Mouse (Mus musculus): Measurements from ENCODE around the gene Mn1. TPM values are rescaled to one million over a fixed set of nuclear protein-coding genes. Genes with fewer than 3 reads are reported as not detected.
A peak's percentile ranks its signal among the peaks of the same experiment; 100 is the strongest.

The Mn1 gene
- polyA plus RNA-seq, 1 experiment from 2014 or later, result 11.9 TPM

DNA sequence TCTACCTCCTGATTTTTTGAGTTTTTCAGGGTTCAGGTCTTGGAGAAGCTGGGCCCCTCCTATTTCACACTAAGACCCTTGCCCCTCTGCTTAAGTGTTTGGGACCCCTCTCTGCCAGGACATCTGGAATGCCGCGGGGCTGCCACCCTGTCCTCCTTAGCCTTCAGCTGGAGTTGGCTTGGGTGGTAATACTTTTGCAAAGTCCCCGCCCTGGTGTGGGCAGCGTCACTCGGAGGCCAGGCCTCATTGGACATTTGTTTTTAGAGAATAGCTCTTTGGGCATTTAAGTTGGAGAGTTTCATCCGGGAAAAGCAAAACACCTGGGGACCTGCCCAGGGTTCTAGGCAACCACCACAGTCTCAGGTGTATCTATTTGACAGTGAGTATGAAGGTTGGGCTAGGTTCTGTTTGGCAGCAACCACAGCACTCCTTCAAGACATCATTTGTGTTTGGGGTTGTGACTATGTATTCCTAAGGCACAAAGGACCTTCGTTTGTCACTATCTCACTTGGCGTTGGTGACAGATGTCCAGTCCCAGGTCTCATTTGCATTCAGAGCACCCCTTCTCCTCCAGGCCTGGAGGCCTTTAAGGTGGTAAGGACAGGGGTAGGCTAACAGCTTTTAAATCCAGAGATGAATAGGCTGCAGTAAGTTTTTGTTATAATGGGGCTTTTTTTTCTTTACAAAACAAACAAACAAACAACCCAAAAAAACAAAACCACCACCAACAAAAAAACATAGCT, 5.1 kb downstream of the Mn1 start:
- H3K4me1 ChIP-seq, result peaks cover 55% of the 10 kb centered on the region
- peak overlapping the region; percentile 72 for H3K4me3 ChIP-seq (replicated peaks)
- H3K27ac ChIP-seq, result no peak overlapping the region
- H3K27me3 ChIP-seq (replicated peaks), result peaks cover 34% of the 10 kb centered on the region
- H3K9me3 ChIP-seq, result no peaks in the 10 kb centered on the region
- 0 out of 2 replicates have a peak, but pooled peaks cover 4% of the 10 kb centered on the region for H3K36me3 ChIP-seq
- WGBS, result 67% methylated on average over 8 of the region's 8 CpGs
- no peak overlapping the region for H3K9ac ChIP-seq
- ATAC-seq (ENCODE audit: insufficient read depth, low FRiP score, low read depth), result no peak
- H3K4me2 ChIP-seq, result peak overlapping the region; percentile 94

DNA sequence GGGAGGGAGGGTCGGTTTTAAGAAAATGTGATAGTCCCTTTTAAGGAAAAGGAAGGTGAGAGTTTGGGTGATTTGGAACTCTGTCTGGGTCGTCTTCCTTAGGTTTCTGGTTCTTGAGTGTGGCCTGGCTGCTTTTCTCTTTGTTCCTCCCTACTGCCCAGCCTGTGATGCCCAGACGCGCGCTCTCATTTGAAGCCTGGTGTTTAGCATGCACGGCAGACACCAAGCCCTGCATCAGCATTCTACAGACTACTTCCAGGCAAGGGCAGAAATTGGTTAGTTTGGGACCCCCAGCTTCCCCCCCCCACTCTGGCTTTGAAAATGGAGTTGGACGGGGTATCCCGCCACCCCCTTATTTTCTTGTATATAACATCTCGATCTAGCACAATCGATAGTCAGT, 5.8 kb downstream of the Mn1 start:
- Histone ChIP-seq H3K9ac (no peak overlapping the region), H3K9me3 (no peaks in the 10 kb centered on the region), H3K4me3 (replicated peaks) (peak overlapping the region; percentile 20; the same call in 1 of the 2 replicates), H3K27me3 (replicated peaks) (peaks cover 34% of the 10 kb centered on the region), H3K36me3 (0 out of 2 replicates have a peak, but pooled peaks cover 4% of the 10 kb centered on the region), H3K4me1 (peaks cover 59% of the 10 kb centered on the region), H3K4me2 (peak overlapping the region; percentile 94), H3K27ac (no peak overlapping the region)
- no peak for ATAC-seq (ENCODE audit: insufficient read depth, low FRiP score, low read depth)
- WGBS, result 66% methylated on average over 10 of the region's 10 CpGs

DNA sequence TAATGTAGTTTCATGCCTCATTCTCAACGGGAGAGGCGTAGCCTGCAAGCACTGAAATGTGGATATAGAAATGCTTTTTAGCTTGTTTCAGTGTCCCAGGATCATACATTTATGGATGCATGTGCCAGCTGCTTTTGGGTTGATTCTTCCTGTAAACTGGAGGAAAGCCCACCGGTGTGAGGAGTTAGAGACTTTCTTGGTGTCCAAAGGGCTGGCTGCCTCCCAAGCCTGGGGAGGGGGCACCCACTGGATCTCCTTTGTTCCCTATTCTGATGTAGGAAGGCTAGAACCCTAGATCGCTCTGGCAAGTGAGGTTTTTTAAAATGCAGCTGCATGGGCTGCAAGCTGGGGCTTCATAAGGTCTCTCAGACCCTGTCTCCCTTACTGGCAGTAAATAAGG, 6.5 kb downstream of the Mn1 start:
- Histone ChIP-seq H3K4me2 (peak overlapping the region; percentile 94), H3K4me1 (peaks cover 53% of the 10 kb centered on the region), H3K36me3 (0 out of 2 replicates have a peak, but pooled peaks cover 4% of the 10 kb centered on the region), H3K4me3 (replicated peaks) (peak overlapping the region; percentile 11), H3K27me3 (replicated peaks) (peaks cover 29% of the 10 kb centered on the region), H3K27ac (no peak overlapping the region), H3K9me3 (no peaks in the 10 kb centered on the region), H3K9ac (no peak overlapping the region; the same call in 1 of the 2 replicates)
- no peak for ATAC-seq (ENCODE audit: insufficient read depth, low FRiP score, low read depth)
- WGBS, result 57% methylated on average over 4 of the region's 4 CpGs

DNA sequence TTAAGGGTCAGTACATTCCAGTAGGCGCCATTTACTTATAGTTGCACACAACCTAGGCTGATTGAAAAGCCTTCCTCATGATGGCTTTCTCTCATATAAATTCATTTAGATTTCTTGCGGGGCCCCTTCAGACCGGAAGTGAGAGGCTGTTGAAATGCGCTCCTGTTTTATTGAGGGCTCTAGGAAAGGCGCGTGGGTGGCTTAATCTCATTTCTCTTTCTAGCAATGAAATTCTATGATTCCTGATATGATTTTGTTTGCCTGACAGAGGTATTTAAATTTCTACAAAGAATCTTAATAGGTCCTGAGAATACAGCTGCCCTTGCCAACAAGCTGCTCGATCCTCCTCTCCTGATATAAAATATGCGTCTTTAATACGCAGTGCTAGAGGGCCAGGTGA, 8.7 kb downstream of the Mn1 start:
- Histone ChIP-seq H3K4me2 (no peak overlapping the region), H3K27ac (no peak overlapping the region), H3K36me3 (0 out of 2 replicates have a peak, but pooled peaks cover 4% of the 10 kb centered on the region), H3K9ac (no peak overlapping the region), H3K9me3 (no peaks in the 10 kb centered on the region), H3K27me3 (replicated peaks) (peaks cover 7% of the 10 kb centered on the region), H3K4me1 (peaks cover 37% of the 10 kb centered on the region), H3K4me3 (replicated peaks) (no peak overlapping the region)
- 67% methylated on average over 9 of the region's 9 CpGs for WGBS
- no peak for ATAC-seq (ENCODE audit: insufficient read depth, low FRiP score, low read depth)

DNA sequence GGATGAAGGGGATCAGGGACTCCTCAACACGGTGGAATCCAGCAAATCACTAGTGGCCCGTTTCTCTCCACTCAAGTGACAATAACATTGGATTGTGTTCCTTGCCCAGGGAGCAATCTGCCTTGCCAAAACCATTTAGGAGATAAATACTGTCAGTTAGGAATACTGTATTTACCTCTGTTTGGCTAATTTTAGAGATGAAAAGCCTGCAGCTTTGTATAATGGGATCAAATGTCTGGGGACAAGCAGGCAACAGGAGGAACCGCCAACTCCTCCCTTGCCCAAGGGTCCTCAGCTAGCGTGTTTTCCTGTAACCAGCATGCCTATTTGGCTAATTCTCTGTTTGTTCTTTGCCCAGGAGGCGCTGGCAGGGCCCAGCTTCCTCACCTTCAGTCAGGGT, 9.1 kb downstream of the Mn1 start:
- Histone ChIP-seq H3K9me3 (no peaks in the 10 kb centered on the region), H3K9ac (0 out of 2 replicates have a peak overlapping the region, but pooled peaks have one; percentile 9), H3K4me2 (no peak overlapping the region; the same call in 1 of the 2 replicates), H3K27me3 (replicated peaks) (peaks cover 3% of the 10 kb centered on the region), H3K36me3 (0 out of 2 replicates have a peak, but pooled peaks cover 4% of the 10 kb centered on the region), H3K4me3 (replicated peaks) (no peak overlapping the region), H3K4me1 (peaks cover 37% of the 10 kb centered on the region), H3K27ac (no peak overlapping the region)
- ATAC-seq (ENCODE audit: insufficient read depth, low FRiP score, low read depth), result no peak
- WGBS, result 53% methylated on average over 5 of the region's 5 CpGs

DNA sequence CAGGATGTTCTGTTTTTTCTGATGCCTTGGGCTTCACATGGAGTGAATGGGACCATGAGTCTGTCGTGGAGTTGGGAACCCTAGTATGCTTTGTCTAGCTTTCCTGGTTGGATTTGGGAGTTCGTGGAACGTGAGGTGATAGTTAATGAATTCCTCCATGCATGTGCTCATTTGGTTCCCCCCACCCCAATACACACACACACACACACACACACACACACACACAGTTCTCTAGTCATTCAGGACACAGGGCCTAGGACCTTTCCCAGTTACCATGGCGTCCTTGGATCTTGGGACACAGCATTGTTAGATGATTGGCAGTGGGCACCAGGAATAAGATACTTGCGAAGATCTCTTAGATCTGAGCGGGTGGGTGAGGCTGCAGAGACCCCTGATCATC, 11.7 kb downstream of the Mn1 start:
- peaks cover 40% of the 10 kb centered on the region for H3K4me1 ChIP-seq
- H3K27me3 ChIP-seq (replicated peaks), result no peaks in the 10 kb centered on the region
- ATAC-seq (ENCODE audit: insufficient read depth, low FRiP score, low read depth), result no peak
- H3K9me3 ChIP-seq, result no peaks in the 10 kb centered on the region
- 83% methylated on average over 6 of the region's 6 CpGs for WGBS
- H3K4me2 ChIP-seq, result no peak overlapping the region
- H3K9ac ChIP-seq, result no peak overlapping the region
- no peak overlapping the region for H3K27ac ChIP-seq
- H3K4me3 ChIP-seq (replicated peaks), result no peak overlapping the region
- no peaks in the 10 kb centered on the region for H3K36me3 ChIP-seq

DNA sequence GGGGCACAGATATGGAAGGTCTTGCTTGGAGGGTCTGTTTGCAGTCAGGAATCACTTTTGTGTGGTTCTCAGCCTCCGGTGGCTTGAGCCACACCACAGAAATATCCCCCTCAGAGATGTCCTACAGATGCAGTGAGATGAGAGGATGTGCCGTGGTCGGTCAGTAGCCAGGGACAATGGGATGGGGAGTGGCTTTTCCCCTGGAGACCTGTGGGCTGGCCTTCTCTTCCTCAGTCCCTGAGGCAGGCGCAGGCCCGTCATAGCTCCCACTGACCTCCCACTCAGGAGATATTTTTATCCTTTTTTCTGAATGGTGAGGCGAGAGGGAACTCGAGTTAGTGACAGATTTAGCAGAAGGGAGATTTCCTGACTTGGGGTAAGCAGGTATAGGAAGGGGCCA, 12.6 kb downstream of the Mn1 start:
- no peak overlapping the region for H3K4me2 ChIP-seq
- H3K27ac ChIP-seq, result no peak overlapping the region
- H3K9ac ChIP-seq, result no peak overlapping the region
- peaks cover 48% of the 10 kb centered on the region for H3K4me1 ChIP-seq
- no peak for ATAC-seq (ENCODE audit: insufficient read depth, low FRiP score, low read depth)
- WGBS, result 51% methylated on average over 7 of the region's 7 CpGs
- no peaks in the 10 kb centered on the region for H3K36me3 ChIP-seq
- no peaks in the 10 kb centered on the region for H3K9me3 ChIP-seq
- H3K27me3 ChIP-seq (replicated peaks), result no peaks in the 10 kb centered on the region
- H3K4me3 ChIP-seq (replicated peaks), result no peak overlapping the region

DNA sequence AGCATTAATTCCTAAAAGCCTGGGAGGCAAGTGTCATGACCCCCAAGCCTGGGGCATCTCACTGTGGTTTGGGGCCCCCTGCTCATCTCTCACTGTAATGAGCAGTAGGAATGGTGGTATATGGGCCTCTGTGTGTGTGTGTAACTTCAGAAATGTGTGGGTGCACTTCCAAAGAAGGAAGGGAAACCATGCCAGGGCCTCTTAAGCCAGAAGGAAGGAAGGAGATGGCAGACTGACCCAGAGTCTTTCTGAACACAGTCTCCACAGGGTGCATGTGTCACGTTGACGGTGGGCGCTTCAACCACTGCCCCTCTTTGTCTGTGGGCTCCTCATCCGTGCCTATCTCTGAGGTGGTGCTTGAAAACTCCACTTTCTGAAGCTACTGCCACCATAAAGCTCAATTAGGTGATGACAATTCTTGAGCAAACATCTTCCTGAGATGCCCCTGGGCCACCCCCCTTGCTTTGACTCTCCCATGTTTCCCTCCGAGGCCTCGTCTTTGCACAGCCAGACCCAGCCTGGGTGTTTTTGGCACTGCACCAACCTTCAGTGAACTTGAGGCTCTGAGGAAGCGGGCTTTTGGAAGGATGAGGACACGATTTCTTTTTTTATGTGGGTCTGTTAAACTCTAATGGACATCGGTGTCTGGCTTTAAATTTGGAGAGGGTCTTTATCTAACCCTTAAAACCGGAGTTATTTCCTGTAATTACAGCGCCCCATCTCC, 14.0 kb downstream of the Mn1 start:
- WGBS, result 56% methylated on average over 11 of the region's 11 CpGs
- H3K9me3 ChIP-seq, result no peaks in the 10 kb centered on the region
- no peak overlapping the region for H3K4me2 ChIP-seq

DNA sequence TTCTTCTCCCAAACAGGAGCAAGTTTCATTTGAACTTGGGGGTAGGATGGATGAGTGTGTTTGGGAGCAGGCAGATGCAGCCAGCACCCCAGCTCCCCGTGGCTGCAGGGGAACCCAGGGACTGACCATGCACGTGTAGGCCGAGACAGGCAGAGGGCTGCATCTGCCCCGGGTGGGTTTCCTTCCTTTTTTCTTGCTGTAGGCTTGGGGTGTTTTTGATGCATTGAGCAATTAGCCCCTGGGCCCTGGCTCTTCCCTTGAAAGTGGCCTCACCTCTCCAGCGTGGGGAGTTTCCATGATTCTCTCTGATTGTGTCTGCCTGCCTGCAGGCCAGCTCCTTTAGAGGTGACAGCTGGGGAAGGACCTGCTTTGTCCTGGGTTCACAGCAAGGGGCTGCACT, 15.7 kb downstream of the Mn1 start:
- no peaks in the 10 kb centered on the region for H3K9me3 ChIP-seq
- WGBS, result 48% methylated on average over 5 of the region's 5 CpGs
- no peaks in the 10 kb centered on the region for H3K36me3 ChIP-seq
- no peak overlapping the region for H3K27ac ChIP-seq
- no peak for ATAC-seq (ENCODE audit: insufficient read depth, low FRiP score, low read depth)
- no peak overlapping the region for H3K9ac ChIP-seq
- H3K4me2 ChIP-seq, result no peak overlapping the region
- peaks cover 31% of the 10 kb centered on the region for H3K4me1 ChIP-seq
- no peak overlapping the region for H3K4me3 ChIP-seq (replicated peaks)
- H3K27me3 ChIP-seq (replicated peaks), result no peaks in the 10 kb centered on the region

More for the DNA sequence above, 14.0 kb downstream of the Mn1 start:
- no peak for ATAC-seq (ENCODE audit: insufficient read depth, low FRiP score, low read depth)
- no peak overlapping the region for H3K4me3 ChIP-seq (replicated peaks)
- H3K9ac ChIP-seq, result no peak overlapping the region
- no peaks in the 10 kb centered on the region for H3K36me3 ChIP-seq
- no peaks in the 10 kb centered on the region for H3K27me3 ChIP-seq (replicated peaks)
- H3K4me1 ChIP-seq, result peaks cover 45% of the 10 kb centered on the region
- no peak overlapping the region for H3K27ac ChIP-seq

DNA sequence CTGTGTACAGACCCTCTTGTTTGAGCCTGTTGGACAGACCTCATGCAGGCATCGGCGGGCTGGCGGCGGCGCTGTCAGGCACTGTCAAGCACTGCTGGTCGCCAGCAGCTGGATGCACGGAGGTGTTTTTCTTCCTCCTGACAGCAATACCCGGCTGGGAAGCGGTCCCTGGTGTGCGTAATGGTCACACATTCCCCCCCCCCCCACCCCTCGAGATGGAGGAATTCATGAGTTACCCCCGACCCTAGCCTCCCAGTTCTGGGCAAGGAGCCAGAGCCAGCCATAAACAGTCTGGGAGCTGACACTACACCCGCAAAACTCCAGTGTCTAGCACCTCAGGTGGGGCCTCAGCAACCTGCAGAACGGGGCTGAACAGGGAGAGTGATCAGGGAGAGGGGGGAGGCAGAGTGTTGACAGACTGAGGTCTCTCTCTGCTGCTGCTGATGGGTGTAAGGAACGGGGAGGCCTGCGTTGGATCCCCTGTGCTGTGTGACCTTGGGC, 17.2 kb downstream of the Mn1 start:
- Histone ChIP-seq H3K4me3 (replicated peaks) (no peak overlapping the region), H3K4me1 (peaks cover 29% of the 10 kb centered on the region), H3K9ac (no peak overlapping the region), H3K9me3 (no peaks in the 10 kb centered on the region), H3K27me3 (replicated peaks) (no peaks in the 10 kb centered on the region), H3K36me3 (no peaks in the 10 kb centered on the region), H3K4me2 (0 out of 2 replicates have a peak overlapping the region, but pooled peaks have one; percentile 6), H3K27ac (no peak overlapping the region)
- WGBS, result 24% methylated on average over 16 of the region's 16 CpGs
- ATAC-seq (ENCODE audit: insufficient read depth, low FRiP score, low read depth), result peak; percentile 25; the same call in 1 of the 2 replicates

DNA sequence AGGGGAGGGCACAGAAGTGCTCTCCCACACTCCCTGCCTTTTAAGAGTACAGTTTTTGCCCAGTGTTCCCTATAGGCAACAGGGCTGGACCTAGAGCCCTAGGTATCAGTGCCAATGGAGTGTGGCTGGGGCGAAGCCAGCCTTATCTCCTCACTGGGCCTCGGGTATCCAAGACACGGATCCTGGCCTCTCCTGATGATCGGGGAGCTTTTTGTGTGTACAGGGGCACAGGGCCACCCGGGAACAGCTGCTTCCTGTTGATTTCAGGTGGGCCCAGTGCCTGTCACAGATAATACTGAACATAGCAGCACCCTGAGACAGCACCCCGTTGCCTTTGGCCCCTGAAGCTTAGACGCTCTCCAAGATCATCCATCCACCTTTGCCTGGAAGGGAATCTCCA, 19.1 kb downstream of the Mn1 start:
- 63% methylated on average over 7 of the region's 7 CpGs for WGBS

DNA sequence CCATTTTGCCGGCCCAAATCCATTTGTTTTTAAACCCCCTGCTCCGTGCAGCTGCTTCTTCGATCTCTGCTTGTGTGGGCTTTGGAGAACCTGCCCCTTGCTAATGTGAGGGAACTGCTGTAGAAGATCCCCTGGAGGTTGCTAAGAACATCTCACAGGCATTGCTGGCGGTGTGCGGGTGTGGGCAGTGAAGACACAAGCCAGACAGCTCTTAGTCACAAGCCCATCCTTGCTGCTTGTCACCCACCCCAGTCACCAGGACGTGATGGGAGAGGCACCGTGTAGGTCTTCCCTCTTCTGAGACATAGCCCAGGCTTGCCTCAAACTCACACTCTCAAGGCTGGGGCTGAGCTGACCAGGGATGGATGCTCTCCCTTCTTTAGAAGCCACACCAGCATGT, 20.0 kb downstream of the Mn1 start:
- no peak for ATAC-seq (ENCODE audit: insufficient read depth, low FRiP score, low read depth)
- no peaks in the 10 kb centered on the region for H3K36me3 ChIP-seq
- H3K4me2 ChIP-seq, result no peak overlapping the region
- no peaks in the 10 kb centered on the region for H3K27me3 ChIP-seq (replicated peaks)
- H3K9ac ChIP-seq, result no peak overlapping the region
- no peak overlapping the region for H3K4me3 ChIP-seq (replicated peaks)
- no peak overlapping the region for H3K27ac ChIP-seq
- WGBS, result 57% methylated on average over 7 of the region's 7 CpGs
- H3K4me1 ChIP-seq, result peaks cover 24% of the 10 kb centered on the region
- no peaks in the 10 kb centered on the region for H3K9me3 ChIP-seq

More for the DNA sequence above, 19.1 kb downstream of the Mn1 start:
- H3K36me3 ChIP-seq, result no peaks in the 10 kb centered on the region
- H3K27me3 ChIP-seq (replicated peaks), result no peaks in the 10 kb centered on the region
- peaks cover 21% of the 10 kb centered on the region for H3K4me1 ChIP-seq
- no peaks in the 10 kb centered on the region for H3K9me3 ChIP-seq
- no peak overlapping the region for H3K9ac ChIP-seq
- no peak for ATAC-seq (ENCODE audit: insufficient read depth, low FRiP score, low read depth)
- no peak overlapping the region for H3K4me2 ChIP-seq
- no peak overlapping the region for H3K4me3 ChIP-seq (replicated peaks)
- H3K27ac ChIP-seq, result no peak overlapping the region

Data from stomach, embryonic 15.5 days (tissue).